Comparison of ENCODE assay signal across 15 mouse cellular contexts in genomic region chr2:84362779-84363719, GRCm38 (mm10).
DNase-seq lines count a peak whose midpoint lies in the region; ATAC-seq lines count a peak whose summit lies in the region.
"Had no signal": no experiment of that assay in that cellular context is flagged by ENCODE, and none has a peak within 500 bp of the region (broad histone marks: within the 10 kb centered on the region; RNA-seq: fewer than 3 reads in every experiment).

No protein-coding gene starts in this region.

- no peak overlapping the region for H3K4me2 ChIP-seq in neural tube, embryonic 14.5 days (ENCODE audit: low read depth, low read length)
- H3K4me2 ChIP-seq in neural tube, embryonic 15.5 days = no peak overlapping the region

- H3K9me3 ChIP-seq in neural tube, embryonic 14.5 days (ENCODE audit: control insufficient read depth, low read length) = no peaks in the 10 kb centered on the region
- no peaks in the 10 kb centered on the region for H3K9me3 ChIP-seq in neural tube, embryonic 15.5 days (replicated peaks)
- H3K9me3 ChIP-seq: G1E had no signal

- no peaks in the 10 kb centered on the region for H3K4me1 ChIP-seq in neural tube, embryonic 14.5 days (ENCODE audit: control insufficient read depth, insufficient read depth, low read length)
- no peaks in the 10 kb centered on the region for H3K4me1 ChIP-seq in neural tube, embryonic 15.5 days

- peak; percentile 87 for DNase-seq in heart, adult 11 months
- no peak for DNase-seq in heart, adult 9 months (ENCODE audit: low spot score in 2 of 2)
- DNase-seq in layer of hippocampus, adult 18-20 months (ENCODE audit: low spot score in 2 of 2) = peak; percentile 10 to 43
- no peak for DNase-seq in layer of hippocampus, postnatal 36 days
- DNase-seq in thymus, postnatal 14 days = no peak
- DNase-seq in lung, adult 18-20 months = no peak
- DNase-seq: B cell, adult 2 months; cerebellum, adult 11 months; kidney, postnatal 25 days; lung, adult 2 months; right cerebral cortex, postnatal 14 days had no signal

- H3K9ac ChIP-seq in neural tube, embryonic 14.5 days (replicated peaks; ENCODE audit: low read depth, low read length) = no peak overlapping the region
- no peak overlapping the region for H3K9ac ChIP-seq in neural tube, embryonic 15.5 days (replicated peaks)

- no peaks in the 10 kb centered on the region for H3K27me3 ChIP-seq in neural tube, embryonic 14.5 days (ENCODE audit: control insufficient read depth, insufficient read depth, low read length)
- H3K27me3 ChIP-seq in neural tube, embryonic 15.5 days (replicated peaks) = no peaks in the 10 kb centered on the region

- 95% methylated on average over 6 of the region's 6 CpGs for WGBS in neural tube, embryonic 14.5 days
- WGBS in neural tube, embryonic 15.5 days = 94% methylated on average over 6 of the region's 6 CpGs

- H3K36me3 ChIP-seq in neural tube, embryonic 14.5 days (ENCODE audit: control insufficient read depth, insufficient read depth, low read length) = no peaks in the 10 kb centered on the region
- H3K36me3 ChIP-seq in neural tube, embryonic 15.5 days = no peaks in the 10 kb centered on the region
- H3K36me3 ChIP-seq: G1E had no signal

- H3K27ac ChIP-seq in neural tube, embryonic 14.5 days (ENCODE audit: low read depth, low read length) = no peak overlapping the region
- no peak overlapping the region for H3K27ac ChIP-seq in neural tube, embryonic 15.5 days (replicated peaks)

- no peak overlapping the region for H3K4me3 ChIP-seq in neural tube, embryonic 14.5 days (ENCODE audit: low read depth, low read length)
- no peak overlapping the region for H3K4me3 ChIP-seq in neural tube, embryonic 15.5 days (replicated peaks)
- H3K4me3 ChIP-seq: erythroblast, embryonic 14.5 days had no signal

- ATAC-seq in neural tube, embryonic 14.5 days (ENCODE audit: low read depth) = peak; percentile 28; the same call in 1 of the 2 replicates
- ATAC-seq in neural tube, embryonic 15.5 days (ENCODE audit: low FRiP score) = no peak

Comparison
In these comparisons a context has a peak if more than half of its experiments do, and no peak if none do; other contexts are left out.
1. DNase-seq: peak in heart, adult 11 months (single experiment) and layer of hippocampus, adult 18-20 months (2 of 2); none in heart, adult 9 months (0 of 2), layer of hippocampus, postnatal 36 days (0 of 2), thymus, postnatal 14 days (single experiment) and lung, adult 18-20 months (0 of 2).